Mouse (Mus musculus): ENCODE measurements around the gene Eif3m. TPM values are rescaled to one million over a fixed set of nuclear protein-coding genes. Genes with fewer than 3 reads are reported as not detected.
"Not testable (repeated sequence)": the region's sequence is repeated elsewhere in the genome, so short reads cannot be mapped to it uniquely, and the experiment has no call there.

Gene Eif3m
- 100 to 1,000 TPM; 134 to 136 TPM for total RNA-seq (2021)
- long read RNA-seq, experiment 1, transcript Eif3m-201 (11 exons, 1,283 nt), result major isoform, 101 of 114 reads
- long read RNA-seq, experiment 1, partial matches to known transcripts, result 5 of 114 reads
- long read RNA-seq, experiment 1, other reads (novel, unspliced or antisense), result 8 of 114 reads
- long read RNA-seq, experiment 2, transcript Eif3m-201 (11 exons, 1,283 nt), result major isoform, 134 of 150 reads
- long read RNA-seq, experiment 2, partial matches to known transcripts, result 5 of 150 reads
- long read RNA-seq, experiment 2, other reads (novel, unspliced or antisense), result 11 of 150 reads

- peak; percentile 88 to 95 for DNase-seq (ENCODE audit: low spot score in 2 of 2)
These were observed at the start of gene Eif3m for GRCm38 (mm10) chr2:105016967-105017287. Eif3m (minus strand) TSS chr2:105017080.

DNA sequence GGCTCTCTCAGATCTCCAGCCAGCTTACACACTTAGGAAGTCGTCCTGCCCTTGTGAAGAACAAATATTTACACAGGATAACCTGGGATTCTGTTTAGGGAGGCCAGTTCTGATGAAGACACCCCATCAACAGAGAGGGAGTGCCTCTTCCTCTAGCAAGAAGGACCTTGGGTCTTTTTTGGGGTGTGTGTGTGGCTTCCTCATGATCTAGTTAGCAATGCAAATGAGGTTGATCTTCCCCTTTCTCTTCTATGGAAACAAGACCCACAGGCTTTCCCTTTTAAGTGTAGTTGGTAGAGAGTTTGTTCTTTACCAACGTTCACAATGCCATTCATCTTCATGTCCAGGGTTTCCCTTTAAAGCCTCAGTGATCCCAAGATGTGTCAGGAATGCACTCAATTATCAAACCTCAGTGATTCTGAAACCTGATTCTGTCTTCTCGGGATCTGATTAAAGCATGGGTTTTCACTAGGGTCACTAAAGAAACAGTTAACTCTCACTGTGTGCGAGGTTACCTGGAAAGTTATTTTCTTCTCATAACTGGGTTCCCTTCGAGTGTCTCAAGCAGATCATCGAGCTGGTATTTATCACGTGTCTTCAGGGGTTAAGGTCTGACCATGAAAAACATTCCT lies 46.0 kb upstream of the Eif3m start:
- no peak for DNase-seq (ENCODE audit: low spot score in 2 of 2)

DNA sequence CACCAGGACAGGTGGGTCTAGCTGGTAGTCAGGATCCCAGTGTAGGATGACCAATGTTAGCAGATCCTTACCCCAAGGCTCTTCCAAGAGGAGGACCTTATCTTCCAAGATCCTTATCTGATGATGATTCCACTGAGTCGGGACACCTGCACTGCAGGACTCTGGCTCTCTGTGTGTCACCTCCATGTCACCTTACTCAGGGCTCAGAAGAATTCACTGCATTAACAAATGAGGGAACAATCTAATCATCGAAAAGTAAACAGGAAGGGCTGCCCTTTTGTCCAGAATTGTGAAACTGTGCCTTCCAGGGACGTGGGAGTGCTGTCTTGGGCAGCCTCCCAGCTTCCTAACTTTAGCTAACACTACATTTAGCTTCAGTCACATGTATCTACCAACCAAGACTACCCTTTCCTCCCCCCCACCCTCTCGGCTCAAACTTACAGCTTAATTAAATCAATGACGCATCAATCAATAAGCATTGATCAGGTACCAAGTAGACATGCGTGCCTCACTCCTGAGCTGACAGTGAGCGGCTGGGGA lies 41.8 kb upstream of the Eif3m start:
- DNase-seq (ENCODE audit: low spot score in 2 of 2), result no peak

DNA sequence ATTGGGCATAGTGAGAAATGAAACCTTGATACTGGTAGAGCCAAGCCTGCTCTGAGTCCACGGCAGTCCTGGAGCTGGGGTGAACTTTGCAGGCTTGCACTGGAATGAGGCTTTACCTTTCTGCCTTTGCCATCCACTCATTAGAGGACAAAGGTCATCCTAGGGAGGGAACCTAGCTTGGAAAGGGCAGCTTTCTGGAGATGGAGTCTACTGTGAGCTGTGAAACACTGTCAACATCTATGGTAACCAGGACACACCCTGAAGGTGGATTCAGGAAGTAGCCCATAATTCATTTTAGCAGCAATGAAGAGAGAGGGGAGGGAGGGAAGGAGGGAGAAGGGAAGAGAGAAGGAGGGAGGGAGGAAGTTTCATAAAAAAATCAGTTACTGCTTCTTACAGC lies 38.6 kb upstream of the Eif3m start:
- DNase-seq (ENCODE audit: low spot score in 2 of 2), result no peak

DNA sequence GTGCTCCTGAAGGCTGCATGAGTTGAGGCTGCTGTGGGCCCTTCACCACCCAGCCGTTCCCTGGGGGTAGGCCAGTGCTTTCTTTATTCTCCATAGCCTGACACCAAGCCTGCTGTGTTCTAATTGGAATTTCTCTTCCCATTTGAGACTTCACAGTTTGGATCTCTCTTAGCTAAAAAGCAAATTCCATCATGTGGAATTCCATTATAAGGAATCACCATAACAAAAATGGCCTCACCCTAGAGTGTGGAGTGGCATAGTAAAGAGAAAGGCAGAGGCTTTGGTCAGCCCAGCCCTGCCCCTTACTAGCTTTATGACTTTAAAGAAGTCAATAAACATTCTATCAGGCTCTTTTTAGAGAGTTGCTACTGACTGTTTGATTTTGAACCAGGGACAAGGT lies 31.4 kb upstream of the Eif3m start:
- no peak for DNase-seq (ENCODE audit: low spot score in 2 of 2)

DNA sequence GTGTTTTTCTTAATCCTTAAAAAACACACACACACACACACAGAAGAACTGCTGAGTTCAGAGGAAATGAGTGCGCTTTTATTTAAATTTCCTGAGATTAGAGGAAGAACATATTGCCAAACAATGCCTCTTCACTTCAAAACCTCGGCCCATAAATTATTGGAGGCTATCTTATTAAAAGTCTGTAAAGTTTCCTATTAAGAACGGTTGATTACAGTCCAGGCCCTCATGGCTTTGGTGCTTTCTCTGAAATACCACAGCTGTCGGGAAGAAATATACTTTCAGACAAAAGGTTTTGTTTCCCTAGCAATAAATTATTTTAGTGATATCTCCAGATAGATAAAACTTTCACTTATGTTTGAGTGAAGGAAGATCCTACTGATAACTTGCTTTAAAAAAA lies 26.3 kb upstream of the Eif3m start:
- no peak for DNase-seq (ENCODE audit: low spot score in 2 of 2)

- DNase-seq (ENCODE audit: low spot score in 2 of 2), result no peak
These were observed 24.0 kb upstream of the Eif3m start for GRCm38 (mm10) chr2:105040859-105041258.

- no peak for DNase-seq (ENCODE audit: low spot score in 2 of 2)
These were observed 22.0 kb upstream of the Eif3m start for GRCm38 (mm10) chr2:105038879-105039278.

GRCm38 (mm10) chr2:105037956-105038569 lies 21.2 kb upstream of the Eif3m start:
- no peak for DNase-seq (ENCODE audit: low spot score in 2 of 2)

GRCm38 (mm10) chr2:105036401-105037070 lies 19.7 kb upstream of the Eif3m start:
- no peak for DNase-seq (ENCODE audit: low spot score in 2 of 2)

DNA sequence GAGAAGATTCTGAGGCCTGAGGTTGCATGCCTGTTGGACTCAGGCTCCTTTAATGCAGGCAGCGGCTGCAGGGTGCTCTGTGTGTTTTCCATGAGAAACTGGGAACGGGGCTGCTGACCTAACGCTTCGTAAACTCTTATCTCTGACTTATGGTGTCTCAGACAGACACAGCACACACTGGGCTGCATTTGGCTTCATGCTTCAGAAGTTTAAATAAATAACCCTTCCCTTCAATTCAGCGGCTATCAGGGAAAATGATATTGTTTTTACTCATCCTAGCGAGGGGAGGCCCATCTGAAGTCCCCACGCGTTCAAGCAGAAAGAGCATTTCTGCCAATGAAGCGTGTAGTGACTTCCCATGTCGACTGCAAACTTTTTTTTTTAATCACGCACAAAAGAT lies 19.1 kb upstream of the Eif3m start:
- DNase-seq (ENCODE audit: low spot score in 2 of 2), result no peak

DNA sequence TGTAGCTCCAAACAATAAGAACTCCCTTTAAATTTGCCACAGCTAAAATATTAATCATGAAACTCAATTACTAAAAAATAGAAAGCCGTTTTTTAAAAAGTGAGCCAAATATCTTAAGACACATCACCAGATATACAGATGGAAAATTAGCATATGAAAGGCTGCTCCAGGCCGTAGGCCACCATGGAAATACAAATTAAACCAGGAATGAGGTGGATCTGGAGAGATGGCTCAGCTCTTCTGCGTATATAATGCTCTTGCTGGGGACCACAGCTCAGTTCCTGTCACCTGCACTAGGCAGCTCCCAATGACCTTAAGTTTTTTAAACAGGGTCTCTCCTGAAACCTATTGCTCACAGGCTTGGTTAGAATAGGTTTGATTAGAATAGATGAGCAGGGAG lies 17.2 kb upstream of the Eif3m start:
- DNase-seq (ENCODE audit: low spot score in 2 of 2), result no peak

- DNase-seq (ENCODE audit: low spot score in 2 of 2), result no peak
These were observed 13.6 kb upstream of the Eif3m start for GRCm38 (mm10) chr2:105030505-105030904.

DNA sequence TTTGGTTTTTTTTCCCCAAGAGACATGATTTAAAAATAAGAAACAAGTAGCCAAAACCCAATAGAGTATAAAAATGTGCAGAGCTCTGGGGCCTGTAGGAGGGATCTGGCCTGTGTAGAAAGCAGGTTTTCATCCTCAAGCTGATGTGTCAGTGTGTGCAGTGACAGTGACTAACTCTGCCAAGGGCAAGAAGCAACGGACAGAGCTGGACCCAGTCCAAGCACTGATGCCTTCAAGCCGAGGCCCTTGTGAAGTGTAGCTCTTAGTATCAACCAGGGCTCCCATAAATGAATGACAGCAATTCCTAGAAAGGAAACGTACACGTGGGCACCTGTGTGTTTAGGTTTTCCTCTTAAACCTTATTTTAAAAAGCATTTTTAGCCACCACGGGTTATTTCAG lies 11.9 kb upstream of the Eif3m start:
- no peak for DNase-seq (ENCODE audit: low spot score in 2 of 2)

GRCm38 (mm10) chr2:105026950-105027695 lies 10.2 kb upstream of the Eif3m start:
- no peak for DNase-seq (ENCODE audit: low spot score in 2 of 2)

- not testable (repeated sequence) for DNase-seq (ENCODE audit: low spot score in 2 of 2)
These were observed 8.7 kb upstream of the Eif3m start for GRCm38 (mm10) chr2:105025610-105026009.

GRCm38 (mm10) chr2:105023815-105024214 lies 6.9 kb upstream of the Eif3m start:
- no peak for DNase-seq (ENCODE audit: low spot score in 2 of 2)

DNA sequence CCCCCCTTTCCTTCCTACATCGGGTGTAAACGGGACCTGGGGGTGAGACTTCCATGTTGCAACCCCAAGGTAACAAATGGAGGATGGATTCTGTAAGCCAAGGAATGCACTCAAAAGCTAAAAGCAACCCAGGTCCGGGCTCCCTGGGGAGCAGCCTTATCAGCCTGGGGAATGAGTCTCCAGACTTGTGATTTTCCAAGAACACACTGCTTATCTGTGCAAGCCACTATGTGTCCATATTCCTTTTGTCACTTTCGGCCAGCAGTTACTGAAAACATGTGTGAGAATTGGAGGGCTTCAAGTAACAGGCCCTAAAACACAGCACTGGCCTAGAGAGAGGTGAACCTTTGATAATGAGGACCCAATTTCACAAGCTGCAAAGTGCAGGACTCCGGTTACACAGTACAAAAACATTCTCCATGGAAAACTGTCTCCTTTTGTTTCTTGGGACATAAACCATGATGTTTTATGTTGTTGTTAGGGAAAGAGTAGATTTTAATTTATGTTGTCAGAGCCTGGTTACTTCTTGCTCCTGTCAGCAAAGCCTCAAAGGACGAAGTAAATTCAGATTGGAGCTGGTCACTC lies 6.2 kb upstream of the Eif3m start:
- no peak for DNase-seq (ENCODE audit: low spot score in 2 of 2)

GRCm38 (mm10) chr2:105021836-105022235 lies 5.0 kb upstream of the Eif3m start:
- no peak for DNase-seq (ENCODE audit: low spot score in 2 of 2)

DNA sequence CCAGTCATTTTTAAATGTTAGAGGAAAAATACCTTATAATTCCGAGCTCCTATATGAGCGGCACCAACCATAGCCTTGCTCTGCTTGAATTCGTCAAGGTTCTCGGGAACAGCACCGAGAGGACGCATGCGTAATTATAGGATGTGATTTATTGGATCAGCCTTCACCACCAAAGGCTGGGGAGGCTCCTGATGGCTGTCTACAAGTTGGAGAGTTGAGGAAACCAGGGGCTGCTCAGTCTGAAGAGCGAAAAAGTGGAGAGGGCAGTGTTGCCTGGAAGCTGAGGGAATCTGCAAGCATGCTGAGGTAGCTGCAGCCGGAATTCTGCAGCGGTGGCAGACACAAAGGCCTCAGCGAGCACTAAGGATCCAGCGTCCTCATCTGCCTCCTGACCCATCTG lies 4.4 kb upstream of the Eif3m start:
- no peak for DNase-seq (ENCODE audit: low spot score in 2 of 2)

DNA sequence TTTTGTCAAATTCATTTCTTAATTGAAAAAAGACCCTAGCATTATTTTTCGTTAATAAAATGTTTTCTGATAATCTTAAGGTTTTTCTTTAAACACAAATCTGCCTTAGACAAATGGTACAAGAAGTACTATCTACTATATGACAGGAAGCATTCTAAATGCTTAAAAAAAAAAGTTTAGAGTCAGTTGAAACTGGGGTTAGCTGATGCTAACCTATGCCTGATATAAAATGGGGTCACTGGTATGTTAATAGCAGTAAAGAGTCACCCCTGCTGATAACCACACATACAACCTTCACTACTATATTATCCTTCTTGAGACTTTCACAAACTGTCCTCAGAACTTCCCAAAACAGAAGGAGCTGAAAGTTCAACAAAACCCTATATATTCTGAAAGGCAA lies 2.6 kb upstream of the Eif3m start:
- DNase-seq (ENCODE audit: low spot score in 2 of 2), result no peak

Measured in gastrocnemius, postnatal 4 days (tissue).